Comparison of ENCODE assay signal across 13 mouse cellular contexts in genomic region chr17:46702100-46702499, GRCm38 (mm10). TPM values are rescaled to one million over a fixed set of nuclear protein-coding genes. Genes with fewer than 3 reads are reported as not detected.
DNase-seq lines count a peak whose midpoint lies in the region; ATAC-seq lines count a peak whose summit lies in the region.
"Had no signal": no experiment of that assay in that cellular context is flagged by ENCODE, and none has a peak within 500 bp of the region (broad histone marks: within the 10 kb centered on the region; RNA-seq: fewer than 3 reads in every experiment).

No protein-coding gene starts in this region.

- peaks cover 7% of the 10 kb centered on the region; the same call in 1 of the 2 replicates for H3K36me3 ChIP-seq in heart, embryonic 15.5 days
- peaks cover 21% of the 10 kb centered on the region for H3K36me3 ChIP-seq in neural tube, embryonic 12.5 days
- H3K36me3 ChIP-seq in hindbrain, embryonic 16.5 days (ENCODE audit: control insufficient read depth, insufficient read depth, low read length): 0 out of 2 replicates have a peak, but pooled peaks cover 3% of the 10 kb centered on the region
- peaks cover 7% of the 10 kb centered on the region for H3K36me3 ChIP-seq in neural tube, embryonic 15.5 days

- no peak overlapping the region for H3K4me3 ChIP-seq in heart, embryonic 15.5 days
- no peak overlapping the region for H3K4me3 ChIP-seq in neural tube, embryonic 12.5 days
- no peak overlapping the region for H3K4me3 ChIP-seq in hindbrain, embryonic 16.5 days (ENCODE audit: low read length)
- no peak overlapping the region for H3K4me3 ChIP-seq in neural tube, embryonic 15.5 days (replicated peaks)

- no peaks in the 10 kb centered on the region for H3K9me3 ChIP-seq in heart, embryonic 15.5 days (replicated peaks)
- no peaks in the 10 kb centered on the region for H3K9me3 ChIP-seq in neural tube, embryonic 12.5 days
- no peaks in the 10 kb centered on the region for H3K9me3 ChIP-seq in hindbrain, embryonic 16.5 days (ENCODE audit: control insufficient read depth, low read length)
- H3K9me3 ChIP-seq in neural tube, embryonic 15.5 days (replicated peaks): no peaks in the 10 kb centered on the region

- WGBS in heart, embryonic 15.5 days: 91% methylated on average over 12 of the region's 12 CpGs
- WGBS in neural tube, embryonic 12.5 days: 91% methylated on average over 12 of the region's 12 CpGs
- 82% methylated on average over 12 of the region's 12 CpGs for WGBS in hindbrain, embryonic 16.5 days
- whole genome bisulfite sequencing in neural tube, embryonic 15.5 days: 90% methylated on average over 12 of the region's 12 CpGs

- H3K4me1 ChIP-seq in heart, embryonic 15.5 days (replicated peaks): peaks cover 30% of the 10 kb centered on the region
- H3K4me1 ChIP-seq in neural tube, embryonic 12.5 days: peaks cover 35% of the 10 kb centered on the region
- H3K4me1 ChIP-seq in hindbrain, embryonic 16.5 days (ENCODE audit: control insufficient read depth, insufficient read depth, low read depth, low read length): peaks cover 31% of the 10 kb centered on the region
- peaks cover 49% of the 10 kb centered on the region for H3K4me1 ChIP-seq in neural tube, embryonic 15.5 days

- no peaks in the 10 kb centered on the region for H3K27me3 ChIP-seq in heart, embryonic 15.5 days
- no peaks in the 10 kb centered on the region for H3K27me3 ChIP-seq in neural tube, embryonic 12.5 days (replicated peaks)
- no peaks in the 10 kb centered on the region for H3K27me3 ChIP-seq in hindbrain, embryonic 16.5 days (replicated peaks; ENCODE audit: control insufficient read depth, insufficient read depth, low read length)
- no peaks in the 10 kb centered on the region for H3K27me3 ChIP-seq in neural tube, embryonic 15.5 days (replicated peaks)

- H3K9ac ChIP-seq in heart, embryonic 15.5 days: 0 out of 2 replicates have a peak overlapping the region, but pooled peaks have one; percentile 25
- peak overlapping the region; percentile 10; the same call in 1 of the 2 replicates for H3K9ac ChIP-seq in neural tube, embryonic 12.5 days
- peak overlapping the region; percentile 37; the same call in 1 of the 2 replicates for H3K9ac ChIP-seq in hindbrain, embryonic 16.5 days (ENCODE audit: low read depth, low read length)
- H3K9ac ChIP-seq in neural tube, embryonic 15.5 days (replicated peaks): 0 out of 2 replicates have a peak overlapping the region, but pooled peaks have one; percentile 2

- intact Hi-C loops in heart, postnatal 36 days (cut with DNase I): no loop called here

- ATAC-seq in heart, embryonic 15.5 days (replicated peaks; ENCODE audit: insufficient number of reproducible peaks, insufficient read depth, low FRiP score, low read depth): no peak
- ATAC-seq in neural tube, embryonic 12.5 days (ENCODE audit: low FRiP score, low read depth): no peak
- ATAC-seq in hindbrain, embryonic 16.5 days: no peak
- no peak for ATAC-seq in neural tube, embryonic 15.5 days (ENCODE audit: low FRiP score)
- ATAC-seq: activated CD4-positive, CD25-positive, alpha-beta regulatory T cell, adult 4 months had no signal

- no peak overlapping the region for H3K4me2 ChIP-seq in heart, embryonic 15.5 days
- no peak overlapping the region for H3K4me2 ChIP-seq in neural tube, embryonic 12.5 days (replicated peaks)
- no peak overlapping the region for H3K4me2 ChIP-seq in hindbrain, embryonic 16.5 days (ENCODE audit: low read length)
- H3K4me2 ChIP-seq in neural tube, embryonic 15.5 days: peak overlapping the region; percentile 88

- H3K27ac ChIP-seq in heart, embryonic 15.5 days: no peak overlapping the region
- H3K27ac ChIP-seq in neural tube, embryonic 12.5 days: no peak overlapping the region
- no peak overlapping the region for H3K27ac ChIP-seq in hindbrain, embryonic 16.5 days (ENCODE audit: low read depth, low read length)
- H3K27ac ChIP-seq in neural tube, embryonic 15.5 days (replicated peaks): 0 out of 2 replicates have a peak overlapping the region, but pooled peaks have one; percentile 60

- no peak for DNase-seq in heart, postnatal 36 days
- DNase-seq in neural tube, embryonic 10.5 days (ENCODE audit: extremely low spot score, low spot score): no peak
- DNase-seq in lung, adult 18-20 months: no peak
- no peak for DNase-seq in adrenal gland, postnatal 14 days
- DNase-seq: embryo, embryonic 11 days; kidney, postnatal 36 days; right cerebral cortex, postnatal 4 days; thymus, postnatal 14 days had no signal

RNA-seq across cellular contexts. Expression of gene Ppp2r5d, which starts 2.8 kb away (rescaled TPM):
- polyA plus RNA-seq in heart, embryonic 15.5 days (2015; fragmentation: Nextera tagmentation; extraction: Ambion mirVana): 44.6 and 66.2 TPM in 2 replicates
- total RNA-seq in heart, postnatal 36 days (2021): 10 to 100 TPM; 33.2 TPM
- 89.5 and 107 TPM in 2 replicates for polyA plus RNA-seq in neural tube, embryonic 12.5 days (2016; fragmentation: Nextera tagmentation; extraction: Ambion mirVana)
- polyA plus RNA-seq in hindbrain, embryonic 16.5 days (2015; fragmentation: Nextera tagmentation; extraction: Ambion mirVana): 102 and 112 TPM in 2 replicates
- 89.1 and 93.2 TPM in 2 replicates for polyA plus RNA-seq in neural tube, embryonic 15.5 days (2015; fragmentation: Nextera tagmentation; extraction: Ambion mirVana)
- 47.1 and 49.0 TPM in 2 replicates for total RNA-seq in adrenal gland, postnatal 14 days (2021)

RNA-seq across cellular contexts. Expression of gene Pex6, which starts 9.2 kb away (rescaled TPM):
- 10.5 and 19.0 TPM in 2 replicates for polyA plus RNA-seq in heart, embryonic 15.5 days (2015; fragmentation: Nextera tagmentation; extraction: Ambion mirVana)
- 10 to 100 TPM; 31.8 to 32.3 TPM for total RNA-seq in heart, postnatal 36 days (2021)
- 35.8 and 36.9 TPM in 2 replicates for polyA plus RNA-seq in neural tube, embryonic 12.5 days (2016; fragmentation: Nextera tagmentation; extraction: Ambion mirVana)
- 23.0 and 25.7 TPM in 2 replicates for polyA plus RNA-seq in hindbrain, embryonic 16.5 days (2015; fragmentation: Nextera tagmentation; extraction: Ambion mirVana)
- 27.8 and 28.3 TPM in 2 replicates for polyA plus RNA-seq in neural tube, embryonic 15.5 days (2015; fragmentation: Nextera tagmentation; extraction: Ambion mirVana)
- 70.2 and 72.3 TPM in 2 replicates for total RNA-seq in adrenal gland, postnatal 14 days (2021)

RNA-seq across cellular contexts. Expression of gene Klhdc3, which starts 21.4 kb away (rescaled TPM):
- 153 and 163 TPM in 2 replicates for polyA plus RNA-seq in heart, embryonic 15.5 days (2015; fragmentation: Nextera tagmentation; extraction: Ambion mirVana)
- total RNA-seq in heart, postnatal 36 days (2021): 10 to 100 TPM; 85.5 to 87.7 TPM
- 146 and 148 TPM in 2 replicates for polyA plus RNA-seq in neural tube, embryonic 12.5 days (2016; fragmentation: Nextera tagmentation; extraction: Ambion mirVana)
- 176 and 179 TPM in 2 replicates for polyA plus RNA-seq in hindbrain, embryonic 16.5 days (2015; fragmentation: Nextera tagmentation; extraction: Ambion mirVana)
- 166 TPM in 2 replicates for polyA plus RNA-seq in neural tube, embryonic 15.5 days (2015; fragmentation: Nextera tagmentation; extraction: Ambion mirVana)
- 80.0 and 83.6 TPM in 2 replicates for total RNA-seq in adrenal gland, postnatal 14 days (2021)

RNA-seq across cellular contexts. Expression of gene Mea1, which starts 23.5 kb away (rescaled TPM):
- 105 and 113 TPM in 2 replicates for polyA plus RNA-seq in heart, embryonic 15.5 days (2015; fragmentation: Nextera tagmentation; extraction: Ambion mirVana)
- total RNA-seq in heart, postnatal 36 days (2021): 10 to 100 TPM; 48.0 to 49.3 TPM
- polyA plus RNA-seq in neural tube, embryonic 12.5 days (2016; fragmentation: Nextera tagmentation; extraction: Ambion mirVana): 178 and 189 TPM in 2 replicates
- polyA plus RNA-seq in hindbrain, embryonic 16.5 days (2015; fragmentation: Nextera tagmentation; extraction: Ambion mirVana): 317 and 353 TPM in 2 replicates
- polyA plus RNA-seq in neural tube, embryonic 15.5 days (2015; fragmentation: Nextera tagmentation; extraction: Ambion mirVana): 275 and 308 TPM in 2 replicates
- total RNA-seq in adrenal gland, postnatal 14 days (2021): 80.5 and 90.2 TPM in 2 replicates

RNA-seq across cellular contexts. Expression of gene Gnmt, which starts 26.9 kb away (rescaled TPM):
- 1.2 and 1.8 TPM in 2 replicates for polyA plus RNA-seq in heart, embryonic 15.5 days (2015; fragmentation: Nextera tagmentation; extraction: Ambion mirVana)
- 1 to 10 TPM; 1.8 to 3.1 TPM for total RNA-seq in heart, postnatal 36 days (2021)
- 0.43 and 0.49 TPM in 2 replicates for polyA plus RNA-seq in neural tube, embryonic 12.5 days (2016; fragmentation: Nextera tagmentation; extraction: Ambion mirVana)
- 1.1 and 1.7 TPM in 2 replicates for polyA plus RNA-seq in hindbrain, embryonic 16.5 days (2015; fragmentation: Nextera tagmentation; extraction: Ambion mirVana)
- 1.7 and 1.9 TPM in 2 replicates for polyA plus RNA-seq in neural tube, embryonic 15.5 days (2015; fragmentation: Nextera tagmentation; extraction: Ambion mirVana)
- total RNA-seq in adrenal gland, postnatal 14 days (2021): 6.9 and 124 TPM in 2 replicates
